Mouse (Mus musculus) Patski (cell line): ENCODE results near the gene Rad9a. TPM values are rescaled to one million over a fixed set of nuclear protein-coding genes. Genes with fewer than 3 reads are reported as not detected.

Source experiments
- ATAC-seq: fragments of 100-300 bp; one replicate; pipeline ENCODE4 v1.8.0; 2021
- CTCF ChIA-PET: fragments of 350-600 bp; sonication (Branson Sonifier 250); formaldehyde crosslinking; loops from one replicate; lab custom pipeline; 2022; ENCODE audit warnings: inconsistent platforms; lab: Charles Lee
- POLR2A ChIA-PET: fragments of 350-600 bp; sonication (Branson Sonifier 250); formaldehyde crosslinking; loops from one replicate; lab custom pipeline; 2022; ENCODE audit warnings: antibody characterized with exemption, inconsistent platforms; lab: Charles Lee
- DNase-seq: peaks from one replicate; pipeline ENCODE4 v3.0.0-alpha.2; 2011; ENCODE audit warnings: low read depth, low spot score
- H3K27me3 ChIP-seq: fragments of 371-371 bp; one replicate; pipeline ENCODE4 v1.5.1; 2021
- CTCF ChIP-seq: fragments of 100-300 bp; IDR thresholded peaks from one replicate; pipeline ENCODE4 v1.5.1; 2021
- in situ Hi-C: fragments of 300-500 bp; cut with MboI; formaldehyde crosslinking; loops from 3 replicates; pipeline ENCODE4 v1.11.1; 2018; ENCODE audit warnings: low pct_unique_long_range_greater_than_20kb, mixed read lengths
- polyA plus RNA-seq: library from polyadenylated mRNA; unstranded; gene quantifications from one replicate; pipeline ENCODE4 v1.2.3, GENCODE M21; 2021

Rad9a gene
- polyA plus RNA-seq, 1 experiment from 2014 or later = 33.9 TPM

DNA sequence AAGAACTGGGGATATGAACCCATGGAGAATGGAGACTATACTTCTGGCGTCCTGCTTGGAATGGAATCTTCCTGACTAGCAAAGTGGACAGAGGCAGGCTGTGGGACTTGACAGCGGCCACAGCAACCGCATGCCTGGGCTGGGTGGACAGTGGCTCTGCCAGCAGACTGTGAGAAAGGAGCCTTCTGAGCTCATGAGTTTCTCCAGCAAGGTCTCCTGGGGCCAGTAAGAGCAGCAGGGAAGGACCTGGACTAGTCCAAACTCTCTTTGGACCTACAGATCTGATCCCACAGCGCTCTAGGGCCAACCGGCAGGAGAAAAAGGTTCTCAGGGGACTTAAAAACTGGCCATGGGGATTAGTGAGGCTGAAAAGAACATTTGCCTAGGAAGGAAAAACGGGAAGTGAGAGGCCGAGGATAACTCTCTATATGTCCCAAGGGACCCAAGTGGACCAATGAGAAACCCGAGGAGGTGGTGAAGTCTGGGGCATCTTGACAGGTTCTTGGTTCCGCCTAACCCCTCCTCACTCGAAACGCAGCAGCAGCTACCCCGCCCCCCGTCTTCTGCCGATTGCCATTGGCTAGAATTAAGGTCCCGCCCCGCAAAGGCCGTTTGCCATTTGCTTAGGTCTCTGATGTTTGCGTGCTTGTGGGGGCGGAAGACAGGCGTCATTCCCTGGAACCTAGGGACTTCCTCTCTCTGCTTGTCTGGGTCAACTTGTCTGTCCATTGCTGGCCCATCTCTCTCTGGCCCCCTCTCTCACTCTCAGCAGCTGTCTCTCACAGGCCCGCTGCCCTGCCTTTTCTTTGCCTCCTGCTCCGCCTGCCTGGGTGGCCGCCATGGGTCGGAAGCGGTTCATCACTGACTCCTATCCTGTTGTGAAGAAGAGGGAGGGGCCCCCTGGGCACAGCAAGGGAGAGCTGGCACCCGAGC lies 30.1 kb upstream of the Rad9a start, which contains the start of gene Pold4:
Pold4 (plus strand) TSS at position 647 of the 933 bp plus-strand sequence.
- ChIA-PET POLR2A (interaction anchor here (0.9 to 8.3 kb wide), 5 partner anchors 8 to 158 kb away, joined by 3 to 199 read pairs (median 4); partner anchors contain the start of genes AC109138.7 and Clcf1), CTCF (interaction anchor here (0.8 to 20.5 kb wide), 4 partner anchors 11 to 61 kb away, joined by 3 to 396 read pairs (median 10); partner anchors contain the start of genes AC109138.7 and Clcf1)
- peak; percentile 66 for ATAC-seq
- DNase-seq = peak; percentile 84
- no peaks in the 10 kb centered on the region for H3K27me3 ChIP-seq
- in situ Hi-C loops = no loop called here
- TF ChIP-seq CTCF = no peak

DNA sequence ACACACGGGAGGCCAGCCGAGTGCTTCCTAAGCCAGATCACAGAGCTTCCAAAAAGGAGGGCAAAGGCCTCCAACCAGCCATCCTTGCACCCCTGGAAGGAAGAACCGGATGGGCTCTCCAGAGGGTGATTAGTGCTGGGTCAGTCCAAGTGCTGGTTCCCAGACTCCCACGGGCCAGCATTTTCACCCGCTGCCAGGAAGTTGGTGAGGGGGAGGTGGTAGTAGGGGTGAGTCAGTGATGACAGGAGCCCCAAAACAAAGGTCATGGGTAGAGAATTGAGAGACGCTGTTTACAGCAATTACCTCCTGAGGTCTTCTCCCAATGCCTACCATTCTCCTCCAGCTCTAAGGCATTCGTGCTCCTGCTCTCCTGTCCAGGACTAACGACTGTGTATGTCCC lies 29.0 kb upstream of the Rad9a start:
- no peak for DNase-seq
- POLR2A ChIA-PET = interaction anchor here (1.3 to 8.3 kb wide), 2 partner anchors 17 to 60 kb away, joined by 3 to 199 read pairs; partner anchors contain the start of genes AC109138.7 and Clcf1
- CTCF ChIA-PET = interaction anchor here (0.8 to 20.5 kb wide), 4 partner anchors 12 to 60 kb away, joined by 3 to 396 read pairs (median 10); partner anchors contain the start of genes AC109138.7 and Clcf1
- H3K27me3 ChIP-seq = no peaks in the 10 kb centered on the region
- no peak for ATAC-seq
- in situ Hi-C loops = no loop called here
- TF ChIP-seq CTCF = no peak

GRCm38 (mm10) chr19:4229451-4230076 lies 28.1 kb upstream of the Rad9a start:
- no peak for TF ChIP-seq CTCF

DNA sequence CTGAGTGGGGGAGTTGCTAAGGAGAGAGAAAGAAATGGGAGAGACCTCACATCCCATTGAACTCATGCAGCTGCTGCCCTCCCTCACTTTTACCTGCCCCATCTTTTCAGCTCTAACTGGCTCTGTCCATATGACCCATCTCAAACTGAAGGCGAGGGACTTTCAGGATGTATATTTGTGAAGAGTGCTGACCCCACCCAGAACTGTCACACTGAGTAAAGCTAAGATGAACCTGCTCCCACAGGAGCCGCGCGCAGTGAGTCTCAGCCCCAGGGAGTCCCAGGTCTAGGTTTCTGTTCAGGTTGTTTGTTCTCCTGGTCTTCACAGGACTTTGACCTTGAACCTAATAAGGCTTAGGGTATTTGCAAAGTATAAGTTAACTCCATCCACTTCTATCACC lies 27.4 kb upstream of the Rad9a start:
- ATAC-seq (no peak), DNase-seq (no peak)
- H3K27me3 ChIP-seq = no peaks in the 10 kb centered on the region
- in situ Hi-C loops = no loop called here
- CTCF ChIA-PET = interaction anchor here (0.7 to 20.5 kb wide), 20 partner anchors 10 to 177 kb away, joined by 3 to 396 read pairs (median 5); partner anchors contain the start of genes AC109138.7, Aip, Cdk2ap2 and Clcf1
- POLR2A ChIA-PET = interaction anchor here (0.8 to 8.3 kb wide), 8 partner anchors 13 to 131 kb away, joined by 3 to 199 read pairs (median 4); partner anchors contain the start of genes AC109138.7, Aip, Clcf1 and Rad9a
- no peak for TF ChIP-seq CTCF

More at GRCm38 (mm10) chr19:4229451-4230076, 28.1 kb upstream of the Rad9a start:
- ATAC-seq (no peak), DNase-seq (no peak)
- in situ Hi-C loops = no loop called here
- POLR2A ChIA-PET = interaction anchor here (0.8 to 8.3 kb wide), 9 partner anchors 12 to 104 kb away, joined by 3 to 199 read pairs (median 3); partner anchors contain the start of genes AC109138.7, Aip, Clcf1 and Rad9a
- CTCF ChIA-PET = interaction anchor here (0.8 to 20.5 kb wide), 9 partner anchors 13 to 132 kb away, joined by 3 to 396 read pairs (median 6); partner anchors contain the start of genes AC109138.7, Aip, Cdk2ap2 and Clcf1
- no peaks in the 10 kb centered on the region for H3K27me3 ChIP-seq

DNA sequence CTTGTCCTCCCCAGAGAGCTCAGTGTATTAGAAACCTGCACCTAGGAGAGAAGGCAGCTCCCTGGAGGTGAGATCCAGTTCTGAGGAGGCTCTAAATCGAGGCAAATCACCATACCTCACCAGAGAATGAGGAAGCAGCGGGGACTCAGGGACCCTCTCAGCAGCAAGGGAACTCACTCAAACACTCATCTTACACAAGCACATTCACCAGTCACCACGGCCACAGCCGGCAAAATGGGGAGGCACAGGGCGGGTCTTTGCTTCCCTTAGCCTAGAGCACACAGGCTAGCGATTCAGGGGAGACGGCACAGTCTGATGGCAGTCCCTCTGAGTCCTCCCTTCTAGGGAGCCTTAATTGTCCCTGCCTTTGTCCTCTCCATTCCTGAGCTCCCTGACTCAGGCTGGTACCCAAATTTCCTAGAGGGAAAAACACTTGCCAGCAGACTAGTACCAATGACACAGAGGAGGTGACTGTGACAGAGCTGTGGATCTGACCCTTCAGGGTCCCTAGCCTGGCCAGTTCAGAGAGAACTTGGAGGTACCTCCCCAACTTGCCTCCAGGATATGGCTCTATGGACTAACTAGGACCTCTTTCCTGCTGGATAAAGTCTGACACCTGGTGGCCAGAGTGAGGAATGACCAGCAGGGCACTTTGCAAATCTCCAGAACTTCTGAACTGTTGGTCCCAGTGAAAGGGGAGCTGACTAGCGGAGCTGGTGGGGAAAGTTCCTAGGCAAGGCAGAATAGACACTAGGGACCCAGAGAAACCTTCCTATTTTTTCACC lies 26.6 kb upstream of the Rad9a start:
- peak; percentile 13 for ATAC-seq
- in situ Hi-C loops = no loop called here
- H3K27me3 ChIP-seq = no peaks in the 10 kb centered on the region
- ChIA-PET CTCF (interaction anchor here (0.7 to 20.5 kb wide), 22 partner anchors 11 to 176 kb away, joined by 3 to 396 read pairs (median 4); partner anchors contain the start of genes AC109138.7, Aip, Ankrd13d and Cdk2ap2), POLR2A (interaction anchor here (0.7 to 8.3 kb wide), 7 partner anchors 14 to 130 kb away, joined by 3 to 199 read pairs (median 4); partner anchors contain the start of genes AC109138.7, Aip, Clcf1 and Rad9a)
- no peak for DNase-seq
- TF ChIP-seq CTCF = peak; percentile 98

DNA sequence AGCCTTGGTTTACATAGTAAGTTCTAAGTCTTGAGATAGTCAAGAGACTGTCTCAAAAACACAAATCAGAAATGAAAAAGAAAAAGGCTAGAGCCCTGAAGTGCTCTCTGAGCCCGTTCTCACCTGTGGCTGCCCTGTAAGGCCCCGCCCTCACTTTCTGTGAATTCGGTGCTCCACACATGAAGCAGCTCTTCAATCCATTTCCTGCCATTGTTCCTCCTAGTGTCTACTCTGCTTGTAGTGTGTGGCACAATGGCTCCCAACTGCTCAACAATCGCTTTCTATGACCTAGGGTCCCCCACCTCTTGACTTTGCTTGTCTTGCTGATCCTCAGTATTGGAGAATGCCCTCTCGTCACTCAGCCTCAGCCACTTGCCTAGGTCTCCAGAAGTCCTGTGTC lies 26.0 kb upstream of the Rad9a start:
- POLR2A ChIA-PET = interaction anchor here (0.7 to 8.3 kb wide), 3 partner anchors 14 to 58 kb away, joined by 3 to 199 read pairs (median 9); partner anchors contain the start of genes AC109138.7 and Clcf1
- CTCF ChIA-PET = interaction anchor here (0.9 to 20.5 kb wide), 12 partner anchors 11 to 107 kb away, joined by 3 to 396 read pairs (median 6); partner anchors contain the start of genes AC109138.7, Aip, Ankrd13d and Clcf1
- TF ChIP-seq CTCF = no peak
- ATAC-seq (no peak), DNase-seq (no peak)
- no peaks in the 10 kb centered on the region for H3K27me3 ChIP-seq
- in situ Hi-C loops = no loop called here

DNA sequence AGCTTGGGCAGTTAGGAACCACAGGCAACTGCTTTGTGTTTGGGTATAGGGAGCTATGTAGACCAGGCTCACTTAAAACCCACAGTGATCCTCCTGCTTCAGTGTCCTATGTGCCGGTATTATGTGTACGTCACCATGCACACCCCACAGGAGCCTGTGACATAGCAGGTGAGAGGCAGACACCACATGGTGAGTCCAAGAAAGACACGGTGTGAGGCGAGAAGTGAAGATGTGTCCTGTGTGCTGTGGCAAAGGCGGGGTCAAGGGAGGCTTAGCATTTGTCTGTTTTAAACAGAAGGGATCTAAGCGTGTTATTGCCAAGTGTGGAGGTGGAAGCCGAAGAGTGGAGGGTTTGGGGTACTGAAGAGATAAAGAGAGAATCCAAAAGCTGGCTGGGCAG lies 25.3 kb upstream of the Rad9a start:
- CTCF ChIA-PET = interaction anchor here (20.5 kb wide), 1 partner anchor 15 kb away, joined by 396 read pairs; the partner anchor contains the start of genes AC109138.7 and Clcf1
- no peaks in the 10 kb centered on the region for H3K27me3 ChIP-seq
- no peak for TF ChIP-seq CTCF
- POLR2A ChIA-PET = interaction anchor here (2.3 to 8.3 kb wide), 2 partner anchors 14 to 57 kb away, joined by 9 to 199 read pairs; partner anchors contain the start of genes AC109138.7 and Clcf1
- DNase-seq (no peak), ATAC-seq (no peak)
- in situ Hi-C loops = no loop called here

GRCm38 (mm10) chr19:4222165-4222564 lies 20.7 kb upstream of the Rad9a start:
- no peak for DNase-seq
- CTCF ChIA-PET = interaction anchor here (1.4 to 20.5 kb wide), 2 partner anchors 10 to 16 kb away, joined by 3 to 396 read pairs; partner anchors contain the start of genes AC109138.7 and Clcf1
- POLR2A ChIA-PET = interaction anchor here (1.5 to 4.1 kb wide), 3 partner anchors 10 to 14 kb away, joined by 9 to 23 read pairs (median 9); partner anchors contain the start of gene Pold4
- TF ChIP-seq CTCF = no peak
- ATAC-seq = peak; percentile 22
- no peaks in the 10 kb centered on the region for H3K27me3 ChIP-seq
- in situ Hi-C loops = no loop called here
